Mouse (Mus musculus) midbrain, embryonic 10.5 days (tissue): Measurements from ENCODE around the gene Slc4a2. TPM values are rescaled to one million over a fixed set of nuclear protein-coding genes. Genes with fewer than 3 reads are reported as not detected.

Source experiments
- DNase-seq: peaks from one replicate; pipeline ENCODE4 v3.0.0-alpha.2; 2017; ENCODE audit warnings: low spot score
- H3K27ac ChIP-seq: fragments of 300-500 bp; sonication (generic); replicated peaks from 2 replicates; pipeline ENCODE4 v1.5.1; 2016; ENCODE audit warnings: mild to moderate bottlenecking
- H3K27me3 ChIP-seq: fragments of 300-500 bp; sonication (generic); 2 replicates; pipeline ENCODE4 v1.6.1; 2016; ENCODE audit warnings: low read depth, mild to moderate bottlenecking; ENCODE audit not compliant: poor library complexity, severe bottlenecking
- H3K36me3 ChIP-seq: fragments of 300-500 bp; sonication (generic); 2 replicates; pipeline ENCODE4 v1.6.1; 2016; ENCODE audit warnings: mild to moderate bottlenecking, moderate library complexity
- H3K4me1 ChIP-seq: fragments of 300-500 bp; sonication (generic); 2 replicates; pipeline ENCODE4 v1.6.1; 2016
- H3K4me3 ChIP-seq: fragments of 300-500 bp; sonication (generic); 2 replicates; pipeline ENCODE4 v1.5.1; 2016; ENCODE audit warnings: mild to moderate bottlenecking, moderate library complexity
- H3K9me3 ChIP-seq: fragments of 300-500 bp; sonication (generic); replicated peaks from 2 replicates; pipeline ENCODE4 v1.6.1; 2016; ENCODE audit warnings: mild to moderate bottlenecking
- WGBS: fragments of 180-500 bp; shearing (Covaris S2); methylation state at CpG from one replicate; pipeline ENCODE4 v1.1.7; 2016; 5-methylcytosine and 5-hydroxymethylcytosine counted together
- polyA plus RNA-seq: library from polyadenylated mRNA; unstranded; fragments of >200 nt; fragmentation: Nextera tagmentation; extraction: Ambion mirVana; gene quantifications from 2 replicates; pipeline ENCODE4 v1.2.1, GENCODE M21; 2016

Gene Slc4a2
- polyA plus RNA-seq, 1 experiment from 2014 or later, result 33.3 TPM

DNA sequence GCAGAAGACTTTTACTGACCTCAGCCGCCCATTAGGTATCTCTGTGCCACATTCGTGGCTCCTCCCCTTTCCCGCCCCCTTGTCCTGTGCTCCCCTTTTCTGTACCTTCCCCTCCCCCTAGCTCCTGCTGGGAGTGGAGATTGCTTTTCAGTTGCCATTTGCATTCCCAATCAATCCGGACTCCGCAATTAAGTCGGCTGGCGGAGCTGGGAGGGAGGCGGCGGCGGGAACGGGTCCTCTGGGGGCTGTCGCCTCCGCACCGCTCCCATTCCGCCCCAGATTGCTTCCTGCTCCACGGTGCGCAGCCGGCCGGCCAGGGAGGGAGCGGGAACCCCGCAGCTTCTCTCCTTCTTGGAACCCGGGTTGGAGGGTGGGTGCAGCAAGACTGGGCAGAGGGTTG, 61.3 kb downstream of the Slc4a2 start:
- Histone ChIP-seq H3K4me3 (peak overlapping the region; percentile 29; the same call in 1 of the 2 replicates), H3K27me3 (peaks cover 27% of the 10 kb centered on the region), H3K9me3 (no peaks in the 10 kb centered on the region), H3K36me3 (peaks cover 94% of the 10 kb centered on the region), H3K27ac (peak overlapping the region; percentile 30), H3K4me1 (peaks cover 66% of the 10 kb centered on the region)
- WGBS, result 10% methylated on average over 22 of the region's 22 CpGs
- DNase-seq, result no peak

DNA sequence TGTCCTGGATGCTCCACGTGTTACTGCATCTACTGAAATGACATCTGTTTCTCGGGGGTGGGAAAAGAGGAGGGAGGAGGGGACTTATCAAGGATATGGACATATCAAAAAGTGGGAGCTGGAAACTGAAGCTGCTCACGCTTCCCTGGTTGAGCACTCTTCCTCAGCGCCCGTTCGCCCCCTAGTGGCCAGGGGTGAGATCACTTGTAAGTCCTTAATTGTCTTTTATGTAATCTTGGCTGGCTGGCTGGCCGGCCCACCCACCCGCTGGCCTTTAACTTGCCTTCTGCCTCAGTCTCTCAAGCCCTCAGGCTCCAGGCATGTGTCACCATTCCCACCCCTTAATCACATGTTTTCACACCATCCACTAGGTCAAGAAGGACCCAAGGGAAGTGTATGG, 62.5 kb downstream of the Slc4a2 start:
- H3K4me1 ChIP-seq, result peaks cover 54% of the 10 kb centered on the region
- peak; percentile 86 for DNase-seq
- H3K27me3 ChIP-seq, result peaks cover 27% of the 10 kb centered on the region
- H3K27ac ChIP-seq, result no peak overlapping the region
- WGBS, result 2% methylated on average over 8 of the region's 8 CpGs
- no peak overlapping the region for H3K4me3 ChIP-seq
- H3K36me3 ChIP-seq, result peaks cover 94% of the 10 kb centered on the region
- no peaks in the 10 kb centered on the region for H3K9me3 ChIP-seq

DNA sequence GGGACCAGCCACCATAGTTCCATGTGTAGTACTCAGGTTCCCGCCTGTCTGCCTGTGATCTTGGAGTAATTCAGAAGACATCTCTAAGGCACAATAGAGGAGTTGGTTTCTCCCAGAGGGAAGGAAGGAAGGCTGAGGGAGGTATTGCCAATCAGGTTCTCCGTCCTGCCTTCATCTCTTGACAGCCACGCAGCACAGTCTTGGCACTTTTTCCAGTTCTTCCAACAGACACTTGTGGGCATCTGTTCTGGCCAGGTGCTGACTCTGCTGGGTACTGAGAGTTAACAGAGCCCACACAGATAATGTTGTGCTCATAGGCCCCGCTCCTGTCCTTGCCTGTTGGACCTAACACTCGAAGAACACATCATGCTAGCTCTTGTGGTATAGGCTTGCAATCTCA, 63.1 kb downstream of the Slc4a2 start:
- peaks cover 94% of the 10 kb centered on the region for H3K36me3 ChIP-seq
- H3K27ac ChIP-seq, result no peak overlapping the region

DNA sequence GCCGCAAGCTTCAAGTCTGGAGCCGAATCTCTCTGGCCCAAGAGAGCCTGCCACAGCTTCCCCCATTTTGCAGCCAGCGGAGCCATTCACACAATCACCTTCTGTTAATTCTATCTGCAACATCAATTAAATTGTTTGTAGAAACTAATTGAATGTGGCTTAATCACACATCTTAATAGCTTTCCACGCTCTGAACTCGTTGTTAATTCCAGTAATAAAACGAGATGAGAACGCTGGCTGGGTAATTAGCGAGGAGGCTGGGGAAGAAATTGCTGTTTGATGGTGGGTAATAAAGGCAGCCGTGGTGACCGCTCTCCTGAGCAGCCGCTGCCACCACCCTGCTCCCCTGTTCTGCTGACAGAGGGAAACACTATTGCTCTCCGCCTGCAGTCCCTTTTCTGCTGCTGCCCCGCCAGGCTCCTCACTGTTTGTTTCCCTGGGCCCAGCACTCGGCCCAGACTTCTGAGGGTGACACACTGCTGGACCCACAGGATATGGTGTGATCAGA, 66.8 kb downstream of the Slc4a2 start:
- Histone ChIP-seq H3K4me1 (peaks cover 11% of the 10 kb centered on the region), H3K9me3 (no peaks in the 10 kb centered on the region), H3K27me3 (peaks cover 4% of the 10 kb centered on the region), H3K4me3 (no peak overlapping the region), H3K36me3 (peaks cover 94% of the 10 kb centered on the region), H3K27ac (no peak overlapping the region)
- no peak for DNase-seq
- 90% methylated on average over 14 of the region's 14 CpGs for WGBS

More for the DNA sequence above, 63.1 kb downstream of the Slc4a2 start:
- Histone ChIP-seq H3K4me1 (peaks cover 48% of the 10 kb centered on the region), H3K27me3 (peaks cover 27% of the 10 kb centered on the region), H3K4me3 (no peak overlapping the region), H3K9me3 (no peaks in the 10 kb centered on the region)
- no peak for DNase-seq
- WGBS, result 92% methylated on average over 5 of the region's 5 CpGs

Other genes starting within 250 kb of the Slc4a2 start
- gene Kcnh2, start 72.2 kb upstream of the Slc4a2 start, polyA plus RNA-seq, result 27.1 and 35.3 TPM in 2 replicates
- gene Nos3, start 59.0 kb upstream of the Slc4a2 start, polyA plus RNA-seq, result 7.9 and 9.3 TPM in 2 replicates
- 0.31 and 0.72 TPM in 2 replicates for gene Atg9b, start 31.7 kb upstream of the Slc4a2 start, polyA plus RNA-seq
- gene Abcb8, start 30.2 kb upstream of the Slc4a2 start, polyA plus RNA-seq, result 62.9 and 64.6 TPM in 2 replicates
- 0.19 and 0.31 TPM in 2 replicates for gene Asic3, start 10.4 kb upstream of the Slc4a2 start, polyA plus RNA-seq
- gene Cdk5, start 307 bp upstream of the Slc4a2 start, polyA plus RNA-seq, result 49.0 and 61.6 TPM in 2 replicates
- gene Fastk, start 21.4 kb downstream of the Slc4a2 start, polyA plus RNA-seq, result 107 and 113 TPM in 2 replicates
- 30.9 and 32.9 TPM in 2 replicates for gene Tmub1, start 24.0 kb downstream of the Slc4a2 start, polyA plus RNA-seq
- 27.6 and 31.2 TPM in 2 replicates for gene Agap3, start 28.3 kb downstream of the Slc4a2 start, polyA plus RNA-seq
- not detected in 2 replicates for gene Gbx1, start 103.4 kb downstream of the Slc4a2 start, polyA plus RNA-seq
- 0.06 and 0.15 TPM in 2 replicates for gene Asb10, start 117.1 kb downstream of the Slc4a2 start, polyA plus RNA-seq
- gene 4931409K22Rik, start 133.0 kb downstream of the Slc4a2 start, polyA plus RNA-seq, result 0.05 TPM in 1 of 2 replicates, not detected in the other
- 160 and 170 TPM in 2 replicates for gene Abcf2, start 153.6 kb downstream of the Slc4a2 start, polyA plus RNA-seq
- 14.8 and 19.7 TPM in 2 replicates for gene Chpf2, start 162.9 kb downstream of the Slc4a2 start, polyA plus RNA-seq
- gene Smarcd3, start 200.6 kb downstream of the Slc4a2 start, polyA plus RNA-seq, result 32.4 and 44.8 TPM in 2 replicates